Mouse (Mus musculus): ENCODE measurements at regions not wholly inside any gene's neighbourhood (a gene's known extent, or its start where the extent isn't known, plus 50 kb on each side); places are given as distances from the start of the nearest gene placed in this dataset.
A peak's percentile ranks its signal among the peaks of the same experiment; 100 is the strongest.

GRCm38 (mm10) chr16:30820234-30820633 is 220.7 kb downstream of the Fam43a start:
- WGBS (ENCODE audit: insufficient replicate concordance) = 78% methylated on average over 3 of the region's 3 CpGs
- H3K27ac ChIP-seq (ENCODE audit: low read depth, low read length) = no peak overlapping the region
- no peak overlapping the region for H3K9ac ChIP-seq (ENCODE audit: low read depth, low read length)
- no peaks in the 10 kb centered on the region for H3K9me3 ChIP-seq (replicated peaks; ENCODE audit: control insufficient read depth, low read length)
- H3K27me3 ChIP-seq (ENCODE audit: control insufficient read depth, insufficient read depth, low read length) = no peaks in the 10 kb centered on the region
- H3K36me3 ChIP-seq (ENCODE audit: control insufficient read depth, insufficient read depth, low read length) = no peaks in the 10 kb centered on the region
- peaks cover 26% of the 10 kb centered on the region for H3K4me1 ChIP-seq (ENCODE audit: control insufficient read depth, insufficient read depth, low read length)
- H3K4me2 ChIP-seq = no peak overlapping the region
- ATAC-seq (replicated peaks; ENCODE audit: insufficient number of reproducible peaks, low FRiP score, low TSS enrichment) = no peak
- H3K4me3 ChIP-seq (ENCODE audit: low read depth, low read length) = no peak overlapping the region

GRCm38 (mm10) chr16:30820761-30821160 is 221.2 kb downstream of the Fam43a start:
- no peaks in the 10 kb centered on the region for H3K9me3 ChIP-seq (replicated peaks; ENCODE audit: control insufficient read depth, low read length)
- H3K4me1 ChIP-seq (ENCODE audit: control insufficient read depth, insufficient read depth, low read length) = peaks cover 26% of the 10 kb centered on the region
- H3K4me3 ChIP-seq (ENCODE audit: low read depth, low read length) = no peak overlapping the region
- no peaks in the 10 kb centered on the region for H3K36me3 ChIP-seq (ENCODE audit: control insufficient read depth, insufficient read depth, low read length)
- peak overlapping the region; percentile 54; the same call in 1 of the 2 replicates for H3K4me2 ChIP-seq
- WGBS (ENCODE audit: insufficient replicate concordance) = 69% methylated on average over 4 of the region's 4 CpGs
- no peaks in the 10 kb centered on the region for H3K27me3 ChIP-seq (ENCODE audit: control insufficient read depth, insufficient read depth, low read length)
- no peak overlapping the region for H3K9ac ChIP-seq (ENCODE audit: low read depth, low read length)
- ATAC-seq (replicated peaks; ENCODE audit: insufficient number of reproducible peaks, low FRiP score, low TSS enrichment) = no peak
- H3K27ac ChIP-seq (ENCODE audit: low read depth, low read length) = peak overlapping the region; percentile 84

DNA sequence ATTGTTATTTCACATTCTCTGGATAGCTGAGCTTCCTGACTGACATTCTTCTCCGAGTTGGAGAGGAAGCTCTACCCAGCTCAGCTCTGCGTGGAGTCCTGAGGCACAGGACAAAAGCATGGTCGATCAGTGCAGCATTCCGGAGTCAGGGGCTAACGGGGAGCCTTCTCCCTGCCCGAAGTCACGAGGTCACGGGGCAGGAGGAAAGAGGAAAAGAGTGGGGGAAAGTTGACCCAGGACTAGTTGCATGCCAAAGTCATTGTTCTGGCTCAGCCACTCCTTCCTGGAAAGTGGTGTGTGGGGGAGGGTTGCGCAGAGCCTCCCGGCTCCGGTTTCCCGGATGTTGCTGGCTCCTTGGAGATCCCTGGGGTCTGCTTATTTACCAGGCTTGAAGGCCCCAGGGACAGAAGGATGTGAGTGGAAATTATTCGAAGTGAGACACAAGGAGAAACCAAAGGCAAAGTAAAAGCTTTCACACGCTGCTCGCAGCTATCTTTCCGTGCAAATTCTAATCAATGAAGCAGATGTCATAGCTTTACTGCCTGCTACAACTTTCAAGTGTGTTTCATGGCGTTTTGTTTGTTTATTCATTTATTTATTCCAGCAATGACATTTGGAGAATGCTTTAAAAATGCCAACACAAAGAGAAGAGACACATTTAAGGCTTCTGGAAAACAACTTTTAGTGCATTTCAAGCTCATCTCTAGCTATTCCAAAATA is 221.8 kb downstream of the Fam43a start:
- Histone ChIP-seq H3K4me2 (peak overlapping the region; percentile 54), H3K4me1 (ENCODE audit: control insufficient read depth, insufficient read depth, low read length) (peaks cover 26% of the 10 kb centered on the region), H3K27ac (ENCODE audit: low read depth, low read length) (peak overlapping the region; percentile 84), H3K4me3 (ENCODE audit: low read depth, low read length) (0 out of 2 replicates have a peak overlapping the region, but pooled peaks have one; percentile 10), H3K27me3 (ENCODE audit: control insufficient read depth, insufficient read depth, low read length) (no peaks in the 10 kb centered on the region), H3K9me3 (replicated peaks; ENCODE audit: control insufficient read depth, low read length) (no peaks in the 10 kb centered on the region), H3K9ac (ENCODE audit: low read depth, low read length) (peak overlapping the region; percentile 65; the same call in 1 of the 2 replicates), H3K36me3 (ENCODE audit: control insufficient read depth, insufficient read depth, low read length) (no peaks in the 10 kb centered on the region)
- WGBS (ENCODE audit: insufficient replicate concordance) = 10% methylated on average over 17 of the region's 17 CpGs
- ATAC-seq (replicated peaks; ENCODE audit: insufficient number of reproducible peaks, low FRiP score, low TSS enrichment) = no peak

- H3K4me3 ChIP-seq (ENCODE audit: low read depth, low read length) = no peak overlapping the region
- peak overlapping the region; percentile 84 for H3K27ac ChIP-seq (ENCODE audit: low read depth, low read length)
- no peaks in the 10 kb centered on the region for H3K36me3 ChIP-seq (ENCODE audit: control insufficient read depth, insufficient read depth, low read length)
- 55% methylated on average over 13 of the region's 13 CpGs for WGBS (ENCODE audit: insufficient replicate concordance)
- H3K9ac ChIP-seq (ENCODE audit: low read depth, low read length) = peak overlapping the region; percentile 24; the same call in 1 of the 2 replicates
- H3K27me3 ChIP-seq (ENCODE audit: control insufficient read depth, insufficient read depth, low read length) = no peaks in the 10 kb centered on the region
- no peak for ATAC-seq (replicated peaks; ENCODE audit: insufficient number of reproducible peaks, low FRiP score, low TSS enrichment)
- H3K4me2 ChIP-seq = no peak overlapping the region
- no peaks in the 10 kb centered on the region for H3K9me3 ChIP-seq (replicated peaks; ENCODE audit: control insufficient read depth, low read length)
- peaks cover 26% of the 10 kb centered on the region for H3K4me1 ChIP-seq (ENCODE audit: control insufficient read depth, insufficient read depth, low read length)
Observed at GRCm38 (mm10) chr16:30821911-30822578, 222.5 kb downstream of the Fam43a start.

DNA sequence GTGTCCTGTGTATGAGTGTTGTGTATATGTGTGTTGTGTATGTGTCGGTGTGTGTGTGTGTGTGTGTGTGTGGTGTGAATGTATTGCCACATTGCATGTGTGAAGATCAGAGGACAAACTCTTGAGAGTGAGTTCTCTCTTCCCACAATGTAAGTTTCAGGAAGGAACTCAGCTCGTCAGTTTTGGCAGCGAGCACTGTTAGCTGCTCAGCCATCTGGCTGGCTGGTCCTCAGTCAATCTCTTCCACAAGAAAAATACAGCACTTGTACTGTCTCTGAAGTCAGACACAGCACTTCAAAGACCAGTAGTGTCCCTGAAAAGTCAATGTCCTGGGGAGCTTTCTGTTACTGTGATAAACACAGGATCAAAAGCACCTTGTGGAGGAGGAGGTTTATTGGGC is 226.6 kb downstream of the Fam43a start:
- ATAC-seq (replicated peaks; ENCODE audit: insufficient number of reproducible peaks, low FRiP score, low TSS enrichment) = no peak
- no peaks in the 10 kb centered on the region for H3K36me3 ChIP-seq (ENCODE audit: control insufficient read depth, insufficient read depth, low read length)
- H3K4me3 ChIP-seq (ENCODE audit: low read depth, low read length) = no peak overlapping the region
- H3K4me2 ChIP-seq = no peak overlapping the region
- H3K4me1 ChIP-seq (ENCODE audit: control insufficient read depth, insufficient read depth, low read length) = peaks cover 17% of the 10 kb centered on the region
- H3K9me3 ChIP-seq (replicated peaks; ENCODE audit: control insufficient read depth, low read length) = no peaks in the 10 kb centered on the region
- no peak overlapping the region for H3K9ac ChIP-seq (ENCODE audit: low read depth, low read length)
- no peak overlapping the region for H3K27ac ChIP-seq (ENCODE audit: low read depth, low read length)
- no peaks in the 10 kb centered on the region for H3K27me3 ChIP-seq (ENCODE audit: control insufficient read depth, insufficient read depth, low read length)
- 55% methylated on average over 3 of the region's 3 CpGs for WGBS (ENCODE audit: insufficient replicate concordance)

GRCm38 (mm10) chr16:30827901-30828608 is 228.5 kb downstream of the Fam43a start:
- no peak for ATAC-seq (replicated peaks; ENCODE audit: insufficient number of reproducible peaks, low FRiP score, low TSS enrichment)
- Histone ChIP-seq H3K9ac (ENCODE audit: low read depth, low read length) (no peak overlapping the region), H3K27me3 (ENCODE audit: control insufficient read depth, insufficient read depth, low read length) (no peaks in the 10 kb centered on the region), H3K4me1 (ENCODE audit: control insufficient read depth, insufficient read depth, low read length) (0 out of 2 replicates have a peak, but pooled peaks cover 3% of the 10 kb centered on the region), H3K4me2 (no peak overlapping the region), H3K27ac (ENCODE audit: low read depth, low read length) (no peak overlapping the region; the same call in 1 of the 2 replicates), H3K4me3 (ENCODE audit: low read depth, low read length) (no peak overlapping the region), H3K9me3 (replicated peaks; ENCODE audit: control insufficient read depth, low read length) (no peaks in the 10 kb centered on the region; the same call in 1 of the 2 replicates), H3K36me3 (ENCODE audit: control insufficient read depth, insufficient read depth, low read length) (no peaks in the 10 kb centered on the region)
- WGBS (ENCODE audit: insufficient replicate concordance) = 62% methylated on average over 9 of the region's 9 CpGs

DNA sequence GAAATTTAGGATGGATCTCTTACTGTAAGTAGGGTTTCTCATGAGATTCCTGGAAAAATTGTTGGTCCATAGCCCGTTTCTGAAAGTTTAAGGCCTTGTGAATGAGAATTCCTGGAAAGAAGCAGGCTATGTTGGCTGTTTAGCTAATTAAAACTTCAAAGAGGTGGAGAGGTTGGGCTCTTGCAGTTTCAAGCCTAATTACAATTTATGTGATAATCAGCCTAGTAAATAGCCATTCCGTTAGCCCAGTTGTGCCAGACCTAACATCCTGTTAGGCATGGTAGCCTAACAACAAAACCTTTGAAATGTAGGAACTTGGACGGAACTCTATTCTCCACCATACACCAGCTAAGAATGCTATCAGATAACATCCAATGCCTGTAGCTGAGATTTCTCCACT is 235.0 kb downstream of the Fam43a start:
- WGBS (ENCODE audit: insufficient replicate concordance) = 64% methylated on average over 3 of the region's 3 CpGs
- ATAC-seq (replicated peaks; ENCODE audit: insufficient number of reproducible peaks, low FRiP score, low TSS enrichment) = no peak
- Histone ChIP-seq H3K4me3 (ENCODE audit: low read depth, low read length) (no peak overlapping the region), H3K27ac (ENCODE audit: low read depth, low read length) (no peak overlapping the region), H3K9me3 (replicated peaks; ENCODE audit: control insufficient read depth, low read length) (no peaks in the 10 kb centered on the region; the same call in 1 of the 2 replicates), H3K27me3 (ENCODE audit: control insufficient read depth, insufficient read depth, low read length) (no peaks in the 10 kb centered on the region), H3K36me3 (ENCODE audit: control insufficient read depth, insufficient read depth, low read length) (no peaks in the 10 kb centered on the region), H3K9ac (ENCODE audit: low read depth, low read length) (no peak overlapping the region), H3K4me1 (ENCODE audit: control insufficient read depth, insufficient read depth, low read length) (0 out of 2 replicates have a peak, but pooled peaks cover 3% of the 10 kb centered on the region), H3K4me2 (no peak overlapping the region)

GRCm38 (mm10) chr16:30835678-30836077 is 236.2 kb downstream of the Fam43a start:
- Histone ChIP-seq H3K36me3 (ENCODE audit: control insufficient read depth, insufficient read depth, low read length) (no peaks in the 10 kb centered on the region), H3K27ac (ENCODE audit: low read depth, low read length) (no peak overlapping the region), H3K4me2 (no peak overlapping the region), H3K4me1 (ENCODE audit: control insufficient read depth, insufficient read depth, low read length) (0 out of 2 replicates have a peak, but pooled peaks cover 3% of the 10 kb centered on the region), H3K9ac (ENCODE audit: low read depth, low read length) (no peak overlapping the region), H3K4me3 (ENCODE audit: low read depth, low read length) (no peak overlapping the region), H3K27me3 (ENCODE audit: control insufficient read depth, insufficient read depth, low read length) (no peaks in the 10 kb centered on the region), H3K9me3 (replicated peaks; ENCODE audit: control insufficient read depth, low read length) (peaks cover 7% of the 10 kb centered on the region)
- WGBS (ENCODE audit: insufficient replicate concordance) = 51% methylated on average over 2 of the region's 2 CpGs
- no peak for ATAC-seq (replicated peaks; ENCODE audit: insufficient number of reproducible peaks, low FRiP score, low TSS enrichment)

All from heart, embryonic 11.5 days (tissue).